Mouse (Mus musculus): ENCODE data around the gene Map3k9.

Map3k9 gene

GRCm38 (mm10) chr12:81723375-81723774 lies 57.6 kb downstream of the Map3k9 start:
- in situ Hi-C loops (cut with MboI; ENCODE audit: low sequenced_read_pairs), result no loop called here

- in situ Hi-C loops (cut with MboI; ENCODE audit: low sequenced_read_pairs), result no loop called here
These were observed 61.3 kb downstream of the Map3k9 start for GRCm38 (mm10) chr12:81719715-81720114.

GRCm38 (mm10) chr12:81719161-81719560 lies 61.8 kb downstream of the Map3k9 start:
- in situ Hi-C loops (cut with MboI; ENCODE audit: low sequenced_read_pairs), result no loop called here

- in situ Hi-C loops (cut with MboI; ENCODE audit: low sequenced_read_pairs), result no loop called here
These were observed 68.4 kb downstream of the Map3k9 start for GRCm38 (mm10) chr12:81712618-81713017.

GRCm38 (mm10) chr12:81702903-81703302 lies 78.1 kb downstream of the Map3k9 start:
- in situ Hi-C loops (cut with MboI; ENCODE audit: low sequenced_read_pairs), result no loop called here

- in situ Hi-C loops (cut with MboI; ENCODE audit: low sequenced_read_pairs), result no loop called here
These were observed 83.0 kb downstream of the Map3k9 start for GRCm38 (mm10) chr12:81698011-81698410.

- in situ Hi-C loops (cut with MboI; ENCODE audit: low sequenced_read_pairs), result no loop called here
These were observed 89.7 kb downstream of the Map3k9 start for GRCm38 (mm10) chr12:81691177-81691730.

GRCm38 (mm10) chr12:81690751-81691150 lies 90.2 kb downstream of the Map3k9 start:
- in situ Hi-C loops (cut with MboI; ENCODE audit: low sequenced_read_pairs), result no loop called here

- in situ Hi-C loops (cut with MboI; ENCODE audit: low sequenced_read_pairs), result no loop called here
These were observed 90.9 kb downstream of the Map3k9 start for GRCm38 (mm10) chr12:81690111-81690510.

- in situ Hi-C loops (cut with MboI; ENCODE audit: low sequenced_read_pairs), result no loop called here
These were observed 91.4 kb downstream of the Map3k9 start for GRCm38 (mm10) chr12:81689505-81690056.

- in situ Hi-C loops (cut with MboI; ENCODE audit: low sequenced_read_pairs), result no loop called here
These were observed 92.4 kb downstream of the Map3k9 start for GRCm38 (mm10) chr12:81688537-81688936.

GRCm38 (mm10) chr12:81687873-81688272 lies 93.1 kb downstream of the Map3k9 start:
- in situ Hi-C loops (cut with MboI; ENCODE audit: low sequenced_read_pairs), result no loop called here

- in situ Hi-C loops (cut with MboI; ENCODE audit: low sequenced_read_pairs), result no loop called here
These were observed 94.4 kb downstream of the Map3k9 start for GRCm38 (mm10) chr12:81686406-81687117.

- in situ Hi-C loops (cut with MboI; ENCODE audit: low sequenced_read_pairs), result no loop called here
These were observed 95.0 kb downstream of the Map3k9 start for GRCm38 (mm10) chr12:81685981-81686380.

GRCm38 (mm10) chr12:81684096-81684495 lies 96.9 kb downstream of the Map3k9 start:
- in situ Hi-C loops (cut with MboI; ENCODE audit: low sequenced_read_pairs), result no loop called here

GRCm38 (mm10) chr12:81683395-81683794 lies 97.6 kb downstream of the Map3k9 start:
- in situ Hi-C loops (cut with MboI; ENCODE audit: low sequenced_read_pairs), result no loop called here

- in situ Hi-C loops (cut with MboI; ENCODE audit: low sequenced_read_pairs), result no loop called here
These were observed 101.0 kb downstream of the Map3k9 start for GRCm38 (mm10) chr12:81679807-81680529.

- in situ Hi-C loops (cut with MboI; ENCODE audit: low sequenced_read_pairs), result no loop called here
These were observed 105.4 kb downstream of the Map3k9 start for GRCm38 (mm10) chr12:81675557-81675956.
